Comparison of ENCODE assay signal across 8 mouse cellular contexts in genomic region chr15:77929804-77930203, GRCm38 (mm10). TPM values are rescaled to one million over a fixed set of nuclear protein-coding genes. Genes with fewer than 3 reads are reported as not detected.
DNase-seq lines count a peak whose midpoint lies in the region; ATAC-seq and TF ChIP-seq lines count a peak whose summit lies in the region.

No protein-coding gene starts in this region.

- no peak for TF ChIP-seq RAD21 in CH12.LX (IDR thresholded peaks at IDR 0.05; ENCODE audit: low read depth, low read length)

- no peak for TF ChIP-seq EP300 in CH12.LX (IDR thresholded peaks at IDR 0.05; ENCODE audit: low read length)

- peaks cover 12% of the 10 kb centered on the region for H3K79me2 ChIP-seq in CH12.LX (replicated peaks; ENCODE audit: control insufficient read depth, extremely low read depth, insufficient read depth, poor library complexity, severe bottlenecking)

- H3K9me3 ChIP-seq in heart, embryonic 10.5 days: no peaks in the 10 kb centered on the region
- H3K9me3 ChIP-seq in CH12.LX (replicated peaks; ENCODE audit: low read length): no peaks in the 10 kb centered on the region
- H3K9me3 ChIP-seq in forebrain, embryonic 14.5 days (replicated peaks; ENCODE audit: control insufficient read depth, low read length): no peaks in the 10 kb centered on the region
- no peaks in the 10 kb centered on the region for H3K9me3 ChIP-seq in liver, embryonic 15.5 days (replicated peaks)

- intact Hi-C loops in heart, postnatal 36 days (cut with DNase I): loop anchor here (5.0 kb wide), 2 partner anchors 192 to 247 kb away; partner anchors contain the start of gene Cacng2

- ATAC-seq in forebrain, embryonic 14.5 days: no peak
- no peak for ATAC-seq in liver, embryonic 15.5 days (ENCODE audit: insufficient read depth)
- no peak for ATAC-seq in CD4-positive, CD25-positive, alpha-beta regulatory T cell, adult 4 months

- 54% methylated on average over 8 of the region's 8 CpGs for WGBS in heart, embryonic 10.5 days
- WGBS in forebrain, embryonic 14.5 days: 47% methylated on average over 8 of the region's 8 CpGs
- WGBS in liver, embryonic 15.5 days (ENCODE audit: insufficient replicate concordance): 36% methylated on average over 8 of the region's 8 CpGs

- no peak for TF ChIP-seq POLR2A in CH12.LX (IDR thresholded peaks at IDR 0.05; ENCODE audit: low read depth, low read length)

- peaks cover 26% of the 10 kb centered on the region for H3K36me3 ChIP-seq in heart, embryonic 10.5 days
- H3K36me3 ChIP-seq in CH12.LX (replicated peaks in 1 of 2; ENCODE audit: control insufficient read depth in 1 of 2, insufficient read depth in 1 of 2, low read length in 1 of 2): peaks cover 12 to 25% of the 10 kb centered on the region in 2 experiments
- peaks cover 16% of the 10 kb centered on the region for H3K36me3 ChIP-seq in forebrain, embryonic 14.5 days (ENCODE audit: control insufficient read depth, insufficient read depth, low read length)
- H3K36me3 ChIP-seq in liver, embryonic 15.5 days (replicated peaks): peaks cover 28% of the 10 kb centered on the region

- in situ Hi-C loops in CH12.LX (cut with MboI; ENCODE audit: low pct_ligation_motif_present, low pct_unique_long_range_greater_than_20kb, low sequenced_read_pairs): loop anchor here (5.0 kb wide), 1 partner anchor 42 kb away; the partner anchor contains the start of gene Eif3d

- peak overlapping the region; percentile 81 for H3K4me2 ChIP-seq in CH12.LX (ENCODE audit: insufficient read depth, low read depth, poor library complexity, severe bottlenecking)
- peak overlapping the region; percentile 78 for H3K4me2 ChIP-seq in forebrain, embryonic 14.5 days (ENCODE audit: low read length)
- H3K4me2 ChIP-seq in liver, embryonic 15.5 days: peak overlapping the region; percentile 80

- H3K27ac ChIP-seq in heart, embryonic 10.5 days: 0 out of 2 replicates have a peak overlapping the region, but pooled peaks have one; percentile 94
- H3K27ac ChIP-seq in CH12.LX (ENCODE audit: insufficient read depth, low read depth): no peak overlapping the region
- no peak overlapping the region for H3K27ac ChIP-seq in forebrain, embryonic 14.5 days (ENCODE audit: low read depth, low read length)
- H3K27ac ChIP-seq in liver, embryonic 15.5 days (replicated peaks): peak overlapping the region; percentile 93

- peak overlapping the region; percentile 87 for H3K9ac ChIP-seq in CH12.LX (ENCODE audit: insufficient read depth, low read depth)
- H3K9ac ChIP-seq in forebrain, embryonic 14.5 days (ENCODE audit: low read length): peak overlapping the region; percentile 69
- peak overlapping the region; percentile 76 for H3K9ac ChIP-seq in liver, embryonic 15.5 days

- peaks cover 25% of the 10 kb centered on the region for H3K4me1 ChIP-seq in heart, embryonic 10.5 days
- peaks cover 18 to 61% of the 10 kb centered on the region in 2 experiments for H3K4me1 ChIP-seq in CH12.LX (ENCODE audit: control insufficient read depth in 1 of 2, insufficient read depth in 2 of 2)
- H3K4me1 ChIP-seq in forebrain, embryonic 14.5 days (ENCODE audit: control insufficient read depth, insufficient read depth, low read length): peaks cover 23% of the 10 kb centered on the region
- H3K4me1 ChIP-seq in liver, embryonic 15.5 days (replicated peaks): peaks cover 72% of the 10 kb centered on the region

- 0 out of 2 replicates have a peak, but pooled peaks cover 3% of the 10 kb centered on the region for H3K27me3 ChIP-seq in heart, embryonic 10.5 days (ENCODE audit: insufficient read depth, poor library complexity, severe bottlenecking)
- peaks cover 3% of the 10 kb centered on the region for H3K27me3 ChIP-seq in CH12.LX (replicated peaks)
- no peaks in the 10 kb centered on the region for H3K27me3 ChIP-seq in forebrain, embryonic 14.5 days (replicated peaks; ENCODE audit: control insufficient read depth, insufficient read depth, low read length)
- peaks cover 6% of the 10 kb centered on the region for H3K27me3 ChIP-seq in liver, embryonic 15.5 days

- no peak for DNase-seq in heart, embryonic 10.5 days (ENCODE audit: low spot score)
- no peak for DNase-seq in heart, postnatal 36 days
- no peak for DNase-seq in CH12.LX (ENCODE audit: extremely low read depth)
- DNase-seq in forebrain, embryonic 14.5 days (ENCODE audit: low spot score): no peak
- DNase-seq in right cerebral cortex, postnatal 25 days: no peak
- no peak for DNase-seq in lung, postnatal 10 days

- TF ChIP-seq CTCF in CH12.LX (conservative IDR thresholded peaks at IDR 0.05 in 1 of 2, IDR thresholded peaks at IDR 0.05 in 1 of 2; ENCODE audit: low read depth in 2 of 2, low read length in 2 of 2): no peak

- H3K4me3 ChIP-seq in heart, embryonic 10.5 days: peak overlapping the region; percentile 81
- H3K4me3 ChIP-seq in CH12.LX (replicated peaks in 1 of 3; ENCODE audit: low read depth in 2 of 3, low read length in 2 of 3, poor library complexity in 1 of 3): peak overlapping the region; percentile 63 to 75 (median 70)
- peak overlapping the region; percentile 58 for H3K4me3 ChIP-seq in forebrain, embryonic 14.5 days (ENCODE audit: low read depth, low read length)
- H3K4me3 ChIP-seq in liver, embryonic 15.5 days (replicated peaks): peak overlapping the region; percentile 82

- dilution Hi-C loops in CH12.LX (cut with MboI; ENCODE audit: extremely low pct_ligation_motif_present, extremely low pct_unique_long_range_greater_than_20kb, low sequenced_read_pairs): no loop called here

TF ChIP-seq in CH12.LX, 34 proteins besides CTCF, POLR2A, EP300 and RAD21:
- TF ChIP-seq MXI1 (IDR thresholded peaks at IDR 0.05; ENCODE audit: low read depth, low read length) (no peak), JUN (IDR thresholded peaks at IDR 0.05; ENCODE audit: insufficient read depth, low read depth, low read length) (no peak), JUND (conservative IDR thresholded peaks at IDR 0.05; ENCODE audit: low read depth, low read length) (no peak), HCFC1 (IDR thresholded peaks at IDR 0.05; ENCODE audit: low read depth, low read length) (no peak), TBP (conservative IDR thresholded peaks at IDR 0.05; ENCODE audit: low read depth, low read length) (no peak)

RNA-seq across cellular contexts. Expression of gene Txn2, which starts 1.0 kb away (rescaled TPM):
- polyA plus RNA-seq in heart, embryonic 10.5 days (2016; fragmentation: Nextera tagmentation; extraction: Ambion mirVana): 311 and 315 TPM in 2 replicates
- total RNA-seq in heart, postnatal 36 days (2021): 100 to 1,000 TPM; 276 to 279 TPM
- total RNA-seq in CH12.LX (2012; rRNA removed) (105 and 122 TPM in 2 replicates), CH12.LX (2014; rRNA removed) (16.8 and 22.4 TPM in 2 replicates)
- 188 and 209 TPM in 2 replicates for polyA plus RNA-seq in CH12.LX (2012; ENCODE audit: insufficient read length, low read depth)
- 269 and 291 TPM in 2 replicates for polyA plus RNA-seq in forebrain, embryonic 14.5 days (2014; fragmentation: Nextera tagmentation; extraction: Ambion mirVana)
- polyA plus RNA-seq in liver, embryonic 15.5 days (2015; fragmentation: Nextera tagmentation; extraction: Ambion mirVana): 185 and 208 TPM in 2 replicates
- polyA plus RNA-seq in CD4-positive, CD25-positive, alpha-beta regulatory T cell, adult 4 months (2017; shearing (Covaris generic)): 100 to 1,000 TPM; 232 to 276 TPM

RNA-seq across cellular contexts. Expression of gene Foxred2, which starts 26.7 kb away (rescaled TPM):
- 1.7 and 2.8 TPM in 2 replicates for polyA plus RNA-seq in heart, embryonic 10.5 days (2016; fragmentation: Nextera tagmentation; extraction: Ambion mirVana)
- under 1 TPM; 0.44 to 0.57 TPM for total RNA-seq in heart, postnatal 36 days (2021)
- total RNA-seq in CH12.LX (2012; rRNA removed) (0.17 and 0.59 TPM in 2 replicates), CH12.LX (2014; rRNA removed) (0.39 and 0.41 TPM in 2 replicates)
- polyA plus RNA-seq in CH12.LX (2012; ENCODE audit: insufficient read length, low read depth): 0.18 and 0.43 TPM in 2 replicates
- 12.3 and 12.8 TPM in 2 replicates for polyA plus RNA-seq in forebrain, embryonic 14.5 days (2014; fragmentation: Nextera tagmentation; extraction: Ambion mirVana)
- polyA plus RNA-seq in liver, embryonic 15.5 days (2015; fragmentation: Nextera tagmentation; extraction: Ambion mirVana): 1.1 and 1.4 TPM in 2 replicates
- 1 to 10 TPM; 2.8 to 4.2 TPM for polyA plus RNA-seq in CD4-positive, CD25-positive, alpha-beta regulatory T cell, adult 4 months (2017; shearing (Covaris generic))

RNA-seq across cellular contexts. Expression of gene Eif3d, which starts 40.8 kb away (rescaled TPM):
- polyA plus RNA-seq in heart, embryonic 10.5 days (2016; fragmentation: Nextera tagmentation; extraction: Ambion mirVana): 204 and 225 TPM in 2 replicates
- 10 to 100 TPM; 63.6 to 73.2 TPM for total RNA-seq in heart, postnatal 36 days (2021)
- total RNA-seq in CH12.LX (2012; rRNA removed) (344 and 352 TPM in 2 replicates), CH12.LX (2014; rRNA removed) (269 and 302 TPM in 2 replicates)
- 406 and 493 TPM in 2 replicates for polyA plus RNA-seq in CH12.LX (2012; ENCODE audit: insufficient read length, low read depth)
- 167 and 199 TPM in 2 replicates for polyA plus RNA-seq in forebrain, embryonic 14.5 days (2014; fragmentation: Nextera tagmentation; extraction: Ambion mirVana)
- polyA plus RNA-seq in liver, embryonic 15.5 days (2015; fragmentation: Nextera tagmentation; extraction: Ambion mirVana): 139 and 142 TPM in 2 replicates
- 100 to 1,000 TPM; 161 to 213 TPM for polyA plus RNA-seq in CD4-positive, CD25-positive, alpha-beta regulatory T cell, adult 4 months (2017; shearing (Covaris generic))

Comparison
In these comparisons a context has a peak if more than half of its experiments do, and no peak if none do; other contexts are left out.
1. H3K27ac ChIP-seq: peak in heart, embryonic 10.5 days (single experiment) and liver, embryonic 15.5 days (single experiment); none in CH12.LX (single experiment) and forebrain, embryonic 14.5 days (single experiment).
2. Peak in every context shown above with its lines, with median percentiles within 50 percentile points of each other: H3K4me3 ChIP-seq, H3K4me2 ChIP-seq and H3K9ac ChIP-seq.